ENCODE assay signal across 8 mouse cellular contexts in genomic region chr9:118082575-118083431, GRCm38 (mm10). TPM values are rescaled to one million over a fixed set of nuclear protein-coding genes. Genes with fewer than 3 reads are reported as not detected.
A peak's percentile ranks its signal among the peaks of the same experiment; 100 is the strongest.
DNase-seq lines count a peak whose midpoint lies in the region; ATAC-seq and TF ChIP-seq lines count a peak whose summit lies in the region.

No protein-coding gene starts in this region.

- H3K27me3 ChIP-seq in hindbrain, embryonic 13.5 days, result no peaks in the 10 kb centered on the region
- no peaks in the 10 kb centered on the region for H3K27me3 ChIP-seq in midbrain, embryonic 10.5 days (ENCODE audit: low read depth, poor library complexity, severe bottlenecking)

- H3K27ac ChIP-seq in bone marrow, adult 2 months (ENCODE audit: control insufficient read depth, insufficient read depth, low read depth, low read length, poor library complexity), result no peak overlapping the region
- no peak overlapping the region for H3K27ac ChIP-seq in hindbrain, embryonic 13.5 days
- peak overlapping the region; percentile 66; the same call in 1 of the 2 replicates for H3K27ac ChIP-seq in midbrain, embryonic 10.5 days (replicated peaks)

- peak overlapping the region; percentile 50 for H3K4me2 ChIP-seq in hindbrain, embryonic 13.5 days

- H3K9me3 ChIP-seq in hindbrain, embryonic 13.5 days, result no peaks in the 10 kb centered on the region
- no peaks in the 10 kb centered on the region for H3K9me3 ChIP-seq in midbrain, embryonic 10.5 days (replicated peaks)

- no peaks in the 10 kb centered on the region for H3K36me3 ChIP-seq in hindbrain, embryonic 13.5 days
- H3K36me3 ChIP-seq in midbrain, embryonic 10.5 days, result no peaks in the 10 kb centered on the region

- DNase-seq in frontal cortex, postnatal 25 days (ENCODE audit: low spot score in 2 of 2), result no peak
- peak; percentile 21 for DNase-seq in midbrain, embryonic 10.5 days (ENCODE audit: low spot score)
- DNase-seq in urinary bladder, postnatal 25 days (ENCODE audit: low spot score), result no peak
- DNase-seq in adrenal gland, postnatal 25 days, result no peak
- DNase-seq in adrenal gland, postnatal 14 days, result no peak

- TF ChIP-seq POLR2A in bone marrow, adult 2 months (IDR thresholded peaks at IDR 0.05; ENCODE audit: borderline replicate concordance, control insufficient read depth, low read depth, low read length), result no peak

- H3K4me3 ChIP-seq in bone marrow, adult 2 months (replicated peaks; ENCODE audit: control insufficient read depth, low read depth, low read length), result peak overlapping the region; percentile 52
- H3K4me3 ChIP-seq in hindbrain, embryonic 13.5 days, result peak overlapping the region; percentile 21
- H3K4me3 ChIP-seq in midbrain, embryonic 10.5 days, result peak overlapping the region; percentile 25; the same call in 1 of the 2 replicates

- H3K4me1 ChIP-seq in bone marrow, adult 2 months (ENCODE audit: control insufficient read depth, insufficient read depth, low read length), result no peaks in the 10 kb centered on the region
- H3K4me1 ChIP-seq in hindbrain, embryonic 13.5 days (replicated peaks), result peaks cover 9% of the 10 kb centered on the region
- peaks cover 6% of the 10 kb centered on the region for H3K4me1 ChIP-seq in midbrain, embryonic 10.5 days

- peak; percentile 59; the same call in 1 of the 2 replicates for ATAC-seq in frontal cortex, adult (ENCODE audit: low TSS enrichment)
- ATAC-seq in hindbrain, embryonic 13.5 days (ENCODE audit: low FRiP score), result no peak

- peak overlapping the region; percentile 49 for H3K9ac ChIP-seq in hindbrain, embryonic 13.5 days

- no peak for TF ChIP-seq CTCF in bone marrow, adult 2 months (IDR thresholded peaks at IDR 0.05; ENCODE audit: control insufficient read depth, insufficient read depth, low read length)

- WGBS in bone marrow, adult 2 months, result under 1% methylated on average over 22 of the region's 22 CpGs
- 31% methylated on average over 22 of the region's 22 CpGs for WGBS in hindbrain, embryonic 13.5 days
- WGBS in midbrain, embryonic 10.5 days, result 52% methylated on average over 22 of the region's 22 CpGs

RNA-seq across cellular contexts. Expression of gene Azi2, which starts 42.5 kb away (rescaled TPM):
- 27.7 and 38.7 TPM in 2 replicates for polyA plus RNA-seq in bone marrow, adult 2 months (2011; ENCODE audit: insufficient read depth, insufficient read length, low replicate concordance, missing spikeins)
- 79.1 and 80.4 TPM in 2 replicates for polyA plus RNA-seq in hindbrain, embryonic 13.5 days (2015; fragmentation: Nextera tagmentation; extraction: Ambion mirVana)
- 57.5 and 63.1 TPM in 2 replicates for polyA plus RNA-seq in midbrain, embryonic 10.5 days (2016; fragmentation: Nextera tagmentation; extraction: Ambion mirVana)
- total RNA-seq in adrenal gland, postnatal 25 days (2021), result 82.9 and 90.9 TPM in 2 replicates
- 78.4 and 83.7 TPM in 2 replicates for total RNA-seq in adrenal gland, postnatal 14 days (2021)
